Mouse (Mus musculus): ENCODE measurements around the gene Gpr146.

Gpr146 gene

DNA sequence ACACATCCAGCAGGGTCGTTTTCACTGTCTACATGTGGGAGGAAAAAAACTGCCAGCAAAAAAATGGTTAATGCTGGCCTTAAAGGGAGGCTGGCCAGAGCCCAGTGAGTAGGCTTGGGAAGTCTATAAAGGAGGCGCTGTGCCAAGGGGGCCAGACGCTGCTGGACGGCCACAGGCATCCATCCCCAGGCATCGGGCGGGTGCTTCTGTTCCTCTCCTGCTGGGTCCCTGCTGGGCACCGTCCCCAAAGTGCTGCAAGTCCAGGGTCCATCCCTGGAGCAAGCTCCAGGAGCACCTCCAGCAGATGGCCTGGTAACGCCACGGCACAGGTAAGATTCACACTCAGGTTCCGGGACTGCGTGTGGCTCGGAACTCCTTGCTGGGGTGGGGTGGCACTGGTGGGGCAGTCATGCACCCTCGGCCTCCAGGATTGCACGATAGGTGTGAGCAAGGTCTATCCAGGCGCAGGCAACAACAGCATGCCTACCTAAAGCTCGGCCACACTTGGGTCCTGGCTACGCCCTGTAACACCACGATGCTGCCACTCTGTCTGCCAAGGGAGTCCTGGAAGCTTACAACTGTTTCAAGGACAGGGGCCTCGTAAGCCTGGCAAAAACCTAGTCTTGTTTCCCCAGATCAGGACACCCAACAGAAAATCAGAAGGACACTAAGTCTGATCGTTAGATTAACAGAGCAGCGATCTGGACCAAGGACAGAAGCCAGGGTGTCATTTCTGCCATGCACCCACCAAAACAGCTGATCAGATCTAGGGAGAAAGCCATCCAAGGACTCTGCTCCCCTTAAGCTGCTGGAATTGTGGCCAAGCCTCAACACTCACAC is 45.7 kb downstream of the Gpr146 start, which contains the start of gene Gper1:
Gene Gper1, plus strand, starts transcription at position 126 of the 840 bp plus-strand sequence.
- CTCF ChIA-PET = no interaction called here

DNA sequence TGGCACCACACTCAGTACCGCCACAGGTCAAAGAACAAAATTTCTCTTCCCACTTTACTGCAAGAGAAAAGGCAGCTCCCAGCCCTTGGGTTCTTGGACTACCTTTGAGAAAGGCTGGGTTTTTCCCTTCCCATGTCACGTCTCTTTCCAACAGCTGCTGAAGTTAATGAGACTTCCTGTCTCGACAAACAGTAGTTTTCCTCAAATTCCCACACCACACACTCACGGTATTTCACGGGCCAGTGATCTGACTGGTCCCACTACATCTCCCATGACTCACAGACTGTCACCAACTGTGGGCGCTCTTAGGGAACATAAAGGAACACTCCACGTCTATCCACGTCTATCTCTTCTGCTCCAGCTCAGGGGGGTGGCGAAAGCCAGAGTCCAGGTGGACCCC is 47.7 kb downstream of the Gpr146 start:
- CTCF ChIA-PET = no interaction called here

DNA sequence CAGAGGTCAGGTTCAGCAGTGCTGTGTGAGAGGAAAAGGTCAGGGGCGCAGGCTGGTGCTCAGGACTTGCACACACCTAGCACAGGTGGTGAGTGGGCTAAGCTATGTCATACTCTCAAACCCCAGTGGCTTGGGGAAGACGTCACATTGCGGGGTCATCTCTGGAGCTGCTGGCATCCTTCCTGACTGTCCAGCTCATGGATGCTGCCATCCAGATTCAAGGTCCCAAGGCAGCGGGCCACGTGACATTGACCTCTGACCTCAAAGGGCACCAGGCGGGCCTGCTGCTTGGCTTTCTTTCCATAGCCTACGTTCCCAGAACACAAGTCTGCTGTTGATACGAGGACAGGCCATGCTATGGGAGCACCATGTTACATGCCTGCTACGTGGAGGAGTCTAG is 49.5 kb downstream of the Gpr146 start:
- CTCF ChIA-PET = no interaction called here

DNA sequence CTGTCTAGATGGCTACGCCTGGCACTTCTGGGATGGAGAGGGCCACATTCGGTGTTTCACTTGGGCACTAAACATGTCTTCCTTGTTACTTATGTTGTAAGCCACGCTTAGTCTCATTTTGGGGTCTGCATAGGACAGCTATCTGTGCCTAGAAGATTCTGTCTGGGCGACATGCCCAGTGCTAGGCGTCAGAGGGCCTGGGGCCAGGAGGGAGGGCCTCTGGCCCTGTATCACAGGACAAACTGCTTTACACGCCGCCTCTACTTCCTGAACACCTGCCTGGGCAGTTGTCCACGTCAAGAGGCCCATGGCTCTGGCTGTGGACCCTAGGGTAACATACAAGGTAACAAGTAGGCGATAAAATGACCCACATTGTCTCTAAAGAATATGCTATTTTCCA is 50.5 kb downstream of the Gpr146 start:
- CTCF ChIA-PET = no interaction called here

DNA sequence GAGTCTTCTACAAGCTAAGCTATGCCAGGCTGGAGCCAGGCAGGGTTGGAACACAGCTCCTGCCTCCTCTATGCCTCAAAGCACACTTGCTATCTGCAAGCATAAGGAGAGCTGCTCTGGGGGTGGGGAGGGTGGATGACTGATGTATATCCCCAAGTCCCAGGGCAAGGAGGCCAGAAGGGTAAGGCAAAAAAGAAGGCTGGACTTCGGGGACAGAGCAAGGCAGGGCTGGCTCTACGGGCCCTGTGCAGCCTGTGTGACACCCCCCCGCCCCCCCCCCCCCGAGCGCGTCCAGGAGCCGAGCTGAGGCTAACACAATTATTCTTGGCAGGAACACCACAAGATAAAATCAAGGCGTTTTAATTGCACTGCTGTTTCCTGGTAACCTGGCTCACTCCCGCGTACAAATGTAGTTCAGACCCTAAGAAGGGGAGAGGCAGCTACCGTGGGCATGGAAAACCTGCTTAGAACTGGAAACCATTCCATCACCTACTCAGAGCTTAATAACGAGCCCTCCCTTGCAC is 52.4 kb downstream of the Gpr146 start:
- CTCF ChIA-PET = no interaction called here

DNA sequence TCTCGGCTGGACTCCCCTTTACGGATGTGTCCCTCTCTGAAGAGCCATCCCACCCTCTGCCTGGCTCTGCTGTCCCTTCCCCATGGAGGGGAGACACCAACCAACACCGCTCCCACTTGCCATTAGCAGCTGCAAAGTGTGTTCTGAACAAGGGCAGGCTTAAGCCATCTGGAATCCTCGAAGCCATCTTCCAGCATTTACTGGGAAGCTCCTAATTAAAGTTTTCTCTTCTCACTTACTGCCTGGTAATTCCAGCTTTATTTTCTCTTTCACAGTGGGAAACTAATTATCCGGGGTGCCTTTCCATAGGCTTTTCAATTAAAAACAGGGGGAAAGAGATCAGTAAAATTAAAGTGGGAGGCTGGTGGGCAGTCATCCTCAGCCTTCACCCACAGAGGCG is 54.8 kb downstream of the Gpr146 start:
- CTCF ChIA-PET = no interaction called here

DNA sequence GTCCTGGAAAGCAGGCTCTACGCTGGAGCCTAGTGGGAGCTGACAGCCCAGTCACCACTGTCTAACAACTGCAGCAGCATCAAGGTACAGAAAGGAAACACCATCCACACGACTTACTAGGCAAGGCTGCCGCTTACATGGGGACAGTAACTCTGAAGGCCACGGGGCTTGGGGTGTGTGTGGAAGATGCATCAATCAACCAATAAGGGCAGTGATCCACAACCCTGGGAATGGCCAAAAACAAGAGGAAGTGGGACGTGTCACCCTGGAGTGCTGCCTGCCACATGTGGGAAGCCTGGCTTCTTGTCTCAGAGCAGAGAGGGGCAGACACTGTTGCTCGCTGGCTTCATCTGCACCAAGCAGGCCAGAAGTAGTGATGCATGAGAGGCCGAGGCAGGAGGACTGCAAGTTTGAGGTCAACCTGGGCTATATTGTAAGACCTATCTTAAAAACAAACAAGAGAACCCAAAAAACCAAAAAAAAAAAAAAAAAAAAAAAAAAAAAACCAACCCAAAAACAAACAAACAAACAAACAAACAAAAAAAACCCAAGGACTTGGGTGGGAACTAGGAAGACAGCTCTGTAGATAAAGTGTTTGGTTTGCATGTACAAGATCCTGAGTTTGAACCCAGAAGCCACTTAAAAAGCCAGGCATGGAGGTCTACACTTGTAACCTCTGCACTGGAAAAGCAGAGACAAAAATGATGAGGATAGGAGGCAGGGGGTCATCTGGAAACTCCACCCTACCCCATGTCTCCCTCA is 55.4 kb downstream of the Gpr146 start:
- CTCF ChIA-PET = no interaction called here

DNA sequence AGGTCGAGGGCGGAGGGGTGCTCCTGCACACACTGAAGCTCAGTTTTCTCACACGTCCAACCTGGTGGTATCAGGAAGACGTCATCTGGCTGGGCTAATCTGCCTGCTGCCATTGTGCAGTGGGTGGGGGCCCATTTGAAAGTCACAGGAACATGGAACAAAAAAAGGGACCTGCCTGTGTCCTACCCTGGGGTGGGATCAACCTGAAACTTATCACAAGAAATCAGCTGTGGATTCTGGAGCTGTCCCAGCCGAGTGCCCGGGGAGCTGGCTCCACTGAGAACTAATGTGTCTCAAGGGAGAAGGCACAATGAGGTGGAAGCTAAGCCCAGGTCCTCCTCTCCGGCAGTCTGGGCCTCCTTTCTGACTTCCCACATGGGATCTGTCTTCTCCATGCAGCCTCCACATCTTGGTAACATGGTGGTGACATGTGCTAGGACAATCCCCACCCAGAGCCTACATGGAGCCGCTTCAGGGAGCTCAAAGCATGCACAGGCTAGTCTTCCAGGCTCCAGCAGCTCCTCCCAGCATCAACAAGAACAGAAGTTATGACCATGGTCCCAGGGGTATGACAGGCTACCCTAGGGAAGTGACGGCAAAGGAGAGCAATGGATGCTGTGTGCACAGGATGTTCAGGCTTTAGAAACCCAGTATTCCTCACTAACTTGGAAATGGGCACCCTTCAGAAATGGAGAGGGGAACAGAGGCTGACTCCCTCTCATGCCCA is 56.5 kb downstream of the Gpr146 start:
- CTCF ChIA-PET = no interaction called here

DNA sequence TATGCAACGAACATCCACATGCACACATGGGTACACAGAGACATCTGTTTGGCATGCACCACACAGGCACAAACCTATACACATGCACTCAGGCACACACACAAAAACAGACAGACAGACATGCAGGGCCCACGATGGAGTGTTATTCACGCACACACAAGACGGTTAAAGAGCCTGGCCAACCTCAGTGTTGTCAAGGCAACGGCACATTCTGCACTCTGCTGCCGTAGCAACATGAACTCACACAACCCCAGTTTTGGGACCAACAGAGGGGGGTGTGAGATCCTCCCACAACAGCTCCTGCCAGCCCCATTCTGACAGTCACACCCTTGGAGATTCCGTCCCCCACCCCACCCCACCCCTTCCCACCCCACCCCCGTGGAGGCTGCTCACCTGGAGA is 57.4 kb downstream of the Gpr146 start:
- CTCF ChIA-PET = interaction anchor here (0.7 kb wide), 1 partner anchor 16 kb away, joined by 5 read pairs; no protein-coding TSS in a partner anchor

DNA sequence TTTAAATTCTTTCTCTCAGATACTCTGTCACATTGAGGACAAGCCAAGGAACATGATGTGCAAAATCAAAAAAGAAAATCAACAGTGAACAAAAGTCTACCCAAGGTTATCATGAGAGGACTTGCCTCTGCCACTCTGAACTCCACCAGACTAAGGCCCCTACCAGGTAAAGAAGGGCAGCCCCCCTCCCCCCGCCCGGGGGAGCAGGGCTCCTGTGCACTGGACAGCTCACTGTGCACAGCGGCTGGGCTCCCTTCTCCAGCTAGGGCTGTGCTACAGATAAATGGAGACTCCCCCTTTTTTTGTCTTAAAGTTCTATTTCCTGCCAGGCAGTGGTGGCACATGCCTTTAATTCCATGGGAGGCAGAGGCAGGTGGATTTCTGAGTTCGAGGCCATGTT is 60.3 kb downstream of the Gpr146 start:
- CTCF ChIA-PET = interaction anchor here (0.6 to 0.7 kb wide), 3 partner anchors 64 to 1576 kb away, joined by 3 to 11 read pairs (median 3); no protein-coding TSS in a partner anchor

DNA sequence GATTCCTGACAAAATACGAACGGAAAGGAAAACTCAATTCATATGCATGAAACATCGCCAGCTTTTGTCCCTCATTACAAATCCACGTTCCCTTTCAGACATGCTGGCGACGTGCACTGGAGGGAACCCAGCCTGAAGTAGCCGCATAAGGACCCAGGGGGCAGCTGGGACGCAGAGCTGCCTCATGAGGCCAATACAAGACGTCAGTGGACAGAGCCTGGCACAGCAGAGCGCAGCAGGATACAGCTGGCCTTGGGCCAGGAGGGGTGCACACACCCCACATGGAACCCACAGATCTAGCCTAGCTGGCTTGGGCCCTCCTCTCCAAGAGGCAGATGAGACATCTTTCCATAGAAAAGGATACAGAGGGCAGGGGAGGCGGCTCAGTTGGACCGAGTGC is 60.9 kb downstream of the Gpr146 start:
- CTCF ChIA-PET = no interaction called here

DNA sequence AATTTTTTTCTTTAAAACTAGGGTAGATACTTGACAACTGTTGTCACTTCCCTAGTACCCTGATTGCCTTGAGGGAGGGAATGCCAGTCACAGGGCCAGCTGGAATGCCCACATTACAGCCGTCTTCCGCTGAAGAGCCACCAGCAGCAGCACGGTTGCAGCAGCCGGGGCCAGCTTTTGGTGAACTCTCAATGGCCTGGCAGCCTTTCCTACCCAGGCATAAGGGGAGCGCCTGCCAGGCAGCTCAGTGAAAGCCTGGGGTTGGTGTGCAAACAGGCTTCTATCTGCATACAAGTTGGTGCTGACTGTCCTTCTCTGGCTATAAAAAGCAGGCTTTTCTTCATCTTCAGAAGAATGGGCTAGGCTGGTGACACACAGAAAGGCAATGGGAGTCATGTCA is 63.0 kb downstream of the Gpr146 start:
- CTCF ChIA-PET = no interaction called here

DNA sequence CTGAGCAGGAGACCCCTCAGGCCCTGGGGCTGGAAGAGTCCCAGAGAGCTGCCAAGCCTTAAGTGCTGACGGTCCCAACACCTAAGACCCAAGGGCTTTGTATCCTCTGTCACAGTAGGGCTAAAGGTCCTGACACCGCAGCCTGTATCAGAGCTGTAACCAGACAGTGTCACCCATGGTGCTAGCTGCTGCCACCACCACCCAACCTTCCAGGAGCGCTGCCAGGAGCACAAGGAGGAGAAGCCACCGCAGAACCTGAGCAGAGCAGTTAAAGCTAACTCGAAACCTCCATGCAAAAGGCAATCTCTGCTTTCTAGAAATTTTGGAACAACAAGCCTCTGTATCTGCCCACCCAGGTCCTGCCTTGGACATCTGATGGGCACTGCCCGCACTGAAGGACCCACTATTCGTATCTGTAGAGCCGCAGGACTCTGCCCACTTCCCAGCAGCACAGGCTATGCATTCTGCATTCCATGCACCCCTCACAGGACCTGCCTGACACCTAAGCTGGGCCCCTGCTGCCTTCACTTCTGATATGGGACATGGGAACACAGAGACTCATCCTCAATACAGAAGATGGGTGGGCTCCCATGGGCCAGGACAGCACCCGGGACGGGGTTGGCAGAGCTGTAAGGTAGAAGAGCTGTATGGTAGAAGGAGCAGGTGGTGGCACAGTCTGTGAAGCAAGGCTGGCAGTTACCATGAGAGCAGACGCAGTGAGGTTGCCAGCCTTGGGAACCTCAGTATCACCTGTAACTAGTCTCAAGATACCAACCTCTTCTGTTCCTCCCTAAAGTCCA is 63.6 kb downstream of the Gpr146 start:
- CTCF ChIA-PET = interaction anchor here (0.6 kb wide), 1 partner anchor 97 kb away, joined by 4 read pairs; no protein-coding TSS in a partner anchor

DNA sequence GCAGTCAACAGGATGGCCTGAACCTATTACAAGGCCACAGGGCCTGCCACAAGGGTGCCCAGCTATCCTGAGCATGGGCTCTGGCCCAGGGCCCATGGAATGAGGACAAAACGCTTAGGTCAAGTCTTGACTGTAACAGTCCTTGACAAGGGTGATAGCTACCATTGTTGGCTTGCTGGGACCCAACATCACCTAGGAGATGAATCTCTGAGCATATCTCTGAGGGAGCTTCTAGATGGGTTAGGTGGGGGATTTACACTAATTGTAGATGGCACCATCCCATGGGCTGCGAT is 64.2 kb downstream of the Gpr146 start:
- CTCF ChIA-PET = no interaction called here

DNA sequence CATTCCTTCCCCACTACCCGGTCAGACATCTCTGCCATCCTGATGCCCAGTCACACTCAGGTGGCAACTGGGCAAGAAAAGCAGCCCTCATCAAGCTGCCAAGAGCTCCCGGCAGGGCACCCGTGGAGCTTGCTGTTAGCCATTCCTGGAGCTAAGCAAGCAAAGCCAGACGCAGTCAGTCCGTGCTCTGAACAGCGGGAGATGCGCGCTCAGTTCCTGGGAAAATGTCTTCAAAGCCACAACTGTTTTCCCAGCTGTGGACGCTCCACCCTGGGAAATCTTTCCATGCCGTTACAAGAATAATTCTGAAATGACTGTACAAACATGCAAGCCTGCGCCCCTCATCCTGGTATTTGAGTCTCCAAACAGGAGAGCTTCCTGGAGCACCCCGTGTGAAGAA is 64.9 kb downstream of the Gpr146 start:
- CTCF ChIA-PET = no interaction called here

DNA sequence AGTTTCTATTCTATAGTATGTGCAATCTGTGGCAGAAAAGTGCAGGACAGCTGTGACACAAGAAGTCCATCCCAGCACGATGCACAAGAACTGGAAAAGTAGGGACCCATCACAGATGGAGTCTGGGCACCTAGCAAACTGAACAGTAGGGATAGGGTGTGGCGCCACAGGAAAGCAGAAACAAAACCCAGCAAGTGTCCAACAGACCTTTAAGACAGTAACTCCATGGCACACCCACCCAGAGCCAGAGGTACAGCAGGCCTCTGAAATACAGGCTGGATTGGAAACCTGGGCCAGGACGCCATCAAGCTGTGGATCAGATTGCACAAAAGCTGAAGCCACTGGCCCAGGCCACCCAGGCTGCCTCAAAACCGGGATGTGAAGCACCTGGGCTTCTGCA is 65.5 kb downstream of the Gpr146 start:
- CTCF ChIA-PET = no interaction called here

DNA sequence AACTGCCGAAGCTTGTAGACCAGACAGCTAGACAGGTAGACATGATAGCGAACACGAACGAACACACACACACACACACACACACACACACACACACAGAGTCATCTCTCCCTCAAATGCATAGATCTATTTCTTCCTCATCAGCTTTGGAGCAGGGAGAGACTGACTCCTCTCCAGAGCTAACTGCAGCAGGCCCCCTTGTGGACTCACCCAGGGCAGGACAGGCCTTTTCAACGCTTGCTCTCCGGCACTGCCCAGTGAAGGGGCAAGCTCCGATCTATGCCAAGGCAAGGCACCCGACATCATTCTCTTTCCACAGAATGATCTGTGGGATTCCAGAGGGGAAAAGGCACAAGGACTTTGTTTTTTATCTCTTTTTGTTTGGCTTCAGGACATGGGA is 67.8 kb downstream of the Gpr146 start:
- CTCF ChIA-PET = no interaction called here

All from spleen, embryonic (tissue).